In genomic region chr17:84780321-84780720, GRCm38 (mm10) we compare ENCODE assay signal across 19 mouse cellular contexts.
"Had no signal": no experiment of that assay in that cellular context is flagged by ENCODE, and none has a peak within 500 bp of the region (broad histone marks: within the 10 kb centered on the region; RNA-seq: fewer than 3 reads in every experiment).

No protein-coding gene starts in this region.

- H3K4me1 ChIP-seq: midbrain, embryonic 10.5 days; midbrain, embryonic 12.5 days; neural tube, embryonic 13.5 days; neural tube, embryonic 15.5 days had no signal

- ATAC-seq: midbrain, embryonic 16.5 days had no signal

- H3K9ac ChIP-seq: lung, embryonic 14.5 days; midbrain, embryonic 12.5 days; neural tube, embryonic 13.5 days; neural tube, embryonic 15.5 days had no signal

- H3K27me3 ChIP-seq: midbrain, embryonic 12.5 days; neural tube, embryonic 13.5 days; neural tube, embryonic 15.5 days had no signal

- H3K9me3 ChIP-seq: midbrain, embryonic 10.5 days; midbrain, embryonic 12.5 days; neural tube, embryonic 13.5 days; neural tube, embryonic 15.5 days had no signal

- H3K27ac ChIP-seq: midbrain, embryonic 10.5 days; midbrain, embryonic 12.5 days; neural tube, embryonic 13.5 days; neural tube, embryonic 15.5 days had no signal

- H3K4me3 ChIP-seq: midbrain, embryonic 10.5 days; midbrain, embryonic 12.5 days; myocyte; neural tube, embryonic 13.5 days; neural tube, embryonic 15.5 days had no signal

- H3K4me2 ChIP-seq: lung, embryonic 14.5 days; midbrain, embryonic 12.5 days; neural tube, embryonic 13.5 days; neural tube, embryonic 15.5 days had no signal

- DNase-seq: lung, adult 18-20 months; lung, embryonic 14.5 days; lung, postnatal 10 days; lung, postnatal 4 days; midbrain, embryonic 14.5 days; retina, postnatal 1 day; right cerebral cortex, adult 18-20 months; right cerebral cortex, postnatal 25 days; right cerebral cortex, postnatal 4 days; spleen, adult 18-20 months; thymus, adult 18-20 months; thymus, postnatal 14 days; thymus, postnatal 36 days had no signal
